Mouse (Mus musculus) ES-E14 (cell line): ENCODE measurements around the gene Apbb2. TPM values are rescaled to one million over a fixed set of nuclear protein-coding genes. Genes with fewer than 3 reads are reported as not detected.

Source experiments
- DNase-seq: peaks from one replicate; pipeline ENCODE4 v3.0.0-alpha.2; 2013; ENCODE audit warnings: low read depth, low spot score
- H3K27ac ChIP-seq: 2 replicates; pipeline ENCODE4 v1.5.1; 2012; ENCODE audit warnings: low read depth, mild to moderate bottlenecking, low read length, moderate library complexity, mixed read lengths; ENCODE audit not compliant: poor library complexity, insufficient read depth, severe bottlenecking
- H3K36me3 ChIP-seq: 2 replicates; pipeline ENCODE4 v1.6.1; 2012; ENCODE audit warnings: mild to moderate bottlenecking, low read length, moderate library complexity, mixed read lengths; ENCODE audit not compliant: control insufficient read depth, poor library complexity, insufficient read depth, severe bottlenecking
- H3K4me1 ChIP-seq, 2 experiments: fragments of 150-350 bp in 1 of 2; sonication (generic) in 1 of 2; 2 replicates each; pipeline ENCODE4 v1.6.1; 2012; ENCODE audit warnings: low read length in 2 of 2, mild to moderate bottlenecking in 1 of 2, mixed read lengths in 1 of 2; ENCODE audit not compliant: control insufficient read depth in 2 of 2, insufficient read depth in 2 of 2, poor library complexity in 1 of 2
- H3K4me3 ChIP-seq, 2 experiments: fragments of 150-350 bp in 1 of 2; sonication (generic) in 1 of 2; 2 replicates each; pipeline ENCODE4 v1.5.1; 2012; ENCODE audit warnings: low read length in 2 of 2, low read depth in 1 of 2, mild to moderate bottlenecking in 1 of 2, mixed read lengths in 1 of 2; ENCODE audit not compliant: insufficient read depth in 1 of 2, poor library complexity in 1 of 2, severe bottlenecking in 1 of 2
- H3K9ac ChIP-seq: 2 replicates; pipeline ENCODE4 v1.6.1; 2012; ENCODE audit warnings: low read depth, mild to moderate bottlenecking, low read length, mixed read lengths; ENCODE audit not compliant: poor library complexity, insufficient read depth, severe bottlenecking
- H3K9me3 ChIP-seq: fragments of 150-350 bp; sonication (generic); 2 replicates; pipeline ENCODE4 v1.6.1; 2012; ENCODE audit warnings: low read depth, mild to moderate bottlenecking, low read length; ENCODE audit not compliant: control insufficient read depth, insufficient read depth
- CHD2 ChIP-seq: IDR thresholded peaks from 2 replicates; pipeline ENCODE4 v1.6.1; 2014; ENCODE audit warnings: mild to moderate bottlenecking, low read depth, low read length, inconsistent platforms
- HCFC1 ChIP-seq: IDR thresholded peaks from 2 replicates; pipeline ENCODE4 v1.6.1; 2012; ENCODE audit warnings: low read length, inconsistent platforms, borderline replicate concordance; ENCODE audit not compliant: insufficient read depth
- MAFK ChIP-seq: IDR thresholded peaks from 2 replicates; pipeline ENCODE4 v1.6.1; 2014; ENCODE audit warnings: mild to moderate bottlenecking, low read depth, low read length, inconsistent platforms; ENCODE audit not compliant: insufficient read depth
- ZC3H11A ChIP-seq: IDR thresholded peaks from 2 replicates; pipeline ENCODE4 v1.6.1; 2012; ENCODE audit warnings: low read depth, mild to moderate bottlenecking, inconsistent platforms, low read length, borderline replicate concordance
- ZNF384 ChIP-seq: IDR thresholded peaks from 2 replicates; pipeline ENCODE4 v1.6.1; 2012; ENCODE audit warnings: low read depth, low read length, inconsistent platforms
- in situ Hi-C, 2 experiments: fragments of 600-800 bp; cut with MboI; formaldehyde crosslinking; loops; one replicate each; pipeline ENCODE4 v1.15.1; 2025; ENCODE audit warnings: low sequenced_read_pairs in 2 of 2, inconsistent platforms in 1 of 2; ENCODE audit not compliant: unreplicated experiment in 2 of 2
- total RNA-seq: library from RNA; depleted of rRNA; stranded (reverse); fragments of 300-350 nt; gene quantifications from 2 replicates; pipeline ENCODE4 v1.2.3, GENCODE M21; 2012

The Apbb2 gene
- total RNA-seq, 1 experiment, result 15.3 TPM

GRCm38 (mm10) chr5:66330806-66331205, 287.8 kb downstream of the Apbb2 start:
- H3K9me3 ChIP-seq, result no peaks in the 10 kb centered on the region
- H3K36me3 ChIP-seq, result no peaks in the 10 kb centered on the region
- DNase-seq, result no peak
- peaks cover 0 to 2% of the 10 kb centered on the region in 2 experiments; a peak in 1 of 4 replicates for H3K4me1 ChIP-seq
- in situ Hi-C loops, result no loop called here
- no peak overlapping the region for H3K4me3 ChIP-seq
- no peak overlapping the region for H3K9ac ChIP-seq
- TF ChIP-seq ZC3H11A (no peak), CHD2 (no peak), ZNF384 (no peak), MAFK (no peak), HCFC1 (no peak)
- no peak overlapping the region for H3K27ac ChIP-seq

DNA sequence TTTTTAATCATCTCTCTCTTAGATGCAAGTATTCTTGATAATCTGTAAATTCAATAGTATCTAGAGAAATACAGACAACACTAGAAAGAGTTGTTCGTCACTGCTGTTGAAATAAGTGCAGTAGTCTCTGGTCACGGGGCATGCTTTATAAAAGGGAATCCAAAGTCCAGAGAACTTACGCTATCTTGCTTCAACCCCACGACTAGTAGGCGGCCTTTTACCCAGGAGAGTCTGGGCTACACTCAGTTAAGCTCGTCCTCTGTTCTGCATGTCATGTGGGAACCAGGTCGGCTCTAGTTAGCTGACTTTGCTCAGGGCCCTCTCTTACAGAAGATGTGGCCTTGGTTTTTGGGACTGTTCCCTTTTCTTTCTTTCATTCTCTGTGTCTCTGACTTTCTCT, 289.8 kb downstream of the Apbb2 start:
- no peaks in the 10 kb centered on the region for H3K36me3 ChIP-seq
- peaks cover 0 to 2% of the 10 kb centered on the region in 2 experiments; a peak in 1 of 4 replicates for H3K4me1 ChIP-seq
- no peaks in the 10 kb centered on the region for H3K9me3 ChIP-seq
- TF ChIP-seq MAFK (no peak), ZC3H11A (no peak), ZNF384 (no peak), HCFC1 (no peak), CHD2 (no peak)
- H3K4me3 ChIP-seq, result no peak overlapping the region
- H3K9ac ChIP-seq, result no peak overlapping the region
- DNase-seq, result no peak
- in situ Hi-C loops, result no loop called here
- no peak overlapping the region for H3K27ac ChIP-seq

DNA sequence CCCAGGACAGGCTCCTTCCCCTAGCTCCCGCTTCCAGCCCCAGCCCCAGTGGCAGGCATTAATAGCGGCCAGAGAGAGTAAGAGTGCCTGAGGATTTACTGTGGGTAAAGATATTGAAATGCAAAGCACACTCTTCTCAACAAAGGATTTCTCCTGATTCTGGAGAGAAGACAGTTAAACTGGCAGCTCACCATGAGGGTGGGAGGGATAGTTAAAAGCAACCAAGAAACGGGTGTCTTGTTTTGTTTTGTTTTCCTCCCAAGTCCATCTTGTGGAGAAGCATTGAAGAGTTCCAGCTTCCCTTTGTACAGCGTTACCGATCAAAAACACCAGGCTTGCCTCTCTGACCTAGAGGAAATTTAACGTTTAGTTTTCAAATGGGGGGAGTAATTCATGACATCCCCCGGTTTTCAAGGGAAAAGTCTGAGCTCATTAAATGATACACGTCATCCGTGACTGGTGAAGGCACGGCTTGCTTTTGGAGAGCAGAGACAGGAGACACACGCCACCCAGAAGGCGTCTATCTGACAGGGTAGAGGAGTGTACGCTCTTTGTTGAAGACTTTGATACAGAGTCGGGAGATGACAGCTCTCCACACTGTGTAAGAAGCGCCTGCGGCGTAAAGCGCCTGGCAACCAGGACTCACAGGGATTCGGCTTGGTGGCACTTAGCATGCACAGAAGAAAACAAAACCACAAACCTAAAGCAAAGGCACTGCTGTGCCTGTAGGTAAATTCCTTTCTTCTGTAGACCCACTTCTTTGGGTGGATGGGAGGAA, 290.4 kb downstream of the Apbb2 start:
- in situ Hi-C loops, result no loop called here
- DNase-seq, result no peak
- H3K4me3 ChIP-seq, result no peak overlapping the region
- TF ChIP-seq HCFC1, result no peak
- TF ChIP-seq ZNF384, result no peak
- no peak for TF ChIP-seq CHD2
- no peak for TF ChIP-seq ZC3H11A
- no peak for TF ChIP-seq MAFK
- no peaks in the 10 kb centered on the region for H3K36me3 ChIP-seq
- H3K9ac ChIP-seq, result no peak overlapping the region
- H3K4me1 ChIP-seq, result peaks cover 0 to 2% of the 10 kb centered on the region in 2 experiments; a peak in 1 of 4 replicates
- H3K9me3 ChIP-seq, result no peaks in the 10 kb centered on the region
- no peak overlapping the region for H3K27ac ChIP-seq

DNA sequence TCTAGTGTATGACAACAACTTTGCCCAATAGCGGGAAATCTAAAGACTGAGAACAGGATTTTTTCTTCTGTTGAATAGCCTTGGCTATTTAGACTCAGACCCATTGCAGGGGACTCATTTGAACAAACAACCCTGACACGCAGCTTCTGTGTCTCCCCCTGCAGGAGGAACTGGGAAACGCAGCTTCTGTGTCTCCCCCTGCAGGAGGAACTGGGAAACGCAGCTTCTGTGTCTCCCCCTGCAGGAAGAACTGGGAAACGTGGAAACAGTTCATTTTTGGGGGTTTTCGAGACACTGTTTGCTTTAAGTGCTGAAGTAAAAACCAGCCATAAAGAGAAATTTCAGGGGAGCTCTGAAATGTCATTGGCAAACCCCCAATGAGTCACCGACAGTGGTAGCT, 292.2 kb downstream of the Apbb2 start:
- H3K27ac ChIP-seq, result no peak overlapping the region
- TF ChIP-seq CHD2 (no peak), ZC3H11A (no peak), MAFK (no peak), ZNF384 (peak; percentile 54; the same call in 1 of the 2 replicates), HCFC1 (no peak)
- no peaks in the 10 kb centered on the region for H3K9me3 ChIP-seq
- no peaks in the 10 kb centered on the region for H3K36me3 ChIP-seq
- peaks cover 0 to 2% of the 10 kb centered on the region in 2 experiments; a peak in 1 of 4 replicates for H3K4me1 ChIP-seq
- in situ Hi-C loops, result no loop called here
- no peak for DNase-seq
- H3K9ac ChIP-seq, result no peak overlapping the region
- H3K4me3 ChIP-seq, result no peak overlapping the region
